Mouse (Mus musculus): ENCODE data around the gene 9130409I23Rik. TPM values are rescaled to one million over a fixed set of nuclear protein-coding genes. Genes with fewer than 3 reads are reported as not detected.
A peak's percentile ranks its signal among the peaks of the same experiment; 100 is the strongest.
"Not testable (repeated sequence)": the region's sequence is repeated elsewhere in the genome, so short reads cannot be mapped to it uniquely, and the experiment has no call there.

Gene 9130409I23Rik
- polyA plus RNA-seq, 1 experiment, result not detected

DNA sequence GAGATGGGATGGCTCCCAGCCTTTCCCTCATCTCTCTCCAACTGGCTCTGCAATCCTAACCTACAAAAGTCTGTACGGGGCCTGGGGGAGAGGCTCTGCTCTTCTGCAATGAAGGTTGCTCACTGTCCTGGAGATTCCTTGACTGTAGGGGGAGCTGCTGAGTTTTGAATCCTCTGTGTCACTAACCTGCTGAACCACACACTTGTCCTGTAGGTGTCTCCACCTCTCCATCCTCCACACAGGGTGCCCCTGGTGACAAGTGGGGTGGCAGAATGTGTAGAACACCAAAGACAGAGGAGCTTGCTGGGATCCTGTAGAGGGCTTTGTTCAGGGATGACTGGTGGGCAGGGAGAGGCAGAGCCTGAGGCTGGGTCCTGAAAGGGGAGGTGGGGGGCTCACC is 28.8 kb upstream of the 9130409I23Rik start:
- peak; percentile 26 to 77 for DNase-seq (ENCODE audit: extremely low spot score in 1 of 2, low spot score in 1 of 2)

DNA sequence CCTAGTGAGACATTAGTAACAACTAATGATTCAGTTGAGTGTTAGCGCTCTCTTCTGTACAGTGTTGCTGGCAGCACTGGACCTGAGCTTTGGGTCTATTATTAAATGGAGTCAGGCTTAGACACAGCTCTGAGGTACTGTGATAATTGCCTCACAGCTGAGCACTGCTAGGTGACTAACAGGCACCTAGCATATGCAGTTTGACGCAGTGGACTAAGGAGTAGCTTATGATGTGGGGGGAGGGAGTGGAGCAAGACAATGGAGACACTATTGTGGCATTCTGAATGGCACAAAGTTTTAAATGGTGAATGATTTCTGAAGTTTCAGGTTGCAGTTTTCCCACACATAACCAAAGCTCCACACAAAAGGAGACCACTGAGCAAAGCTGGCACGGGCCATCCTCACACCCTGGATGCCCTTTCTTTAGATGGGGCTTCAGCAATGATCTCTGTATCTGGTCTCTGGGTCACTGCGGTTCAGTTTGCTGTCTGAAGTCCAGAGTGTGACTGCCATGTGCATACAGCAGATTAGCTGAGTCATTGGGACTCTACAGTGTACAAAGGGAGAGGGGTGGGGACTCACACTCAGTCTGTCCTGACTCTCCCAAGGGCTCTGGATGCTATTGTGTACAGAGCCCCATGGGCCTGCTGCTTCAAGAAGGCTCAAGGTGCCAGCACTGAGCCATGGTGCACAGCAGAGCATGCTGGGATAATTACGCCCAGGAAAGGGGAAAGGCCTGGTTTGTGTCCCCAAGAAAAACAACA is 15.8 kb upstream of the 9130409I23Rik start:
- DNase-seq (ENCODE audit: extremely low spot score in 1 of 2, low spot score in 1 of 2), result not testable (repeated sequence)

DNA sequence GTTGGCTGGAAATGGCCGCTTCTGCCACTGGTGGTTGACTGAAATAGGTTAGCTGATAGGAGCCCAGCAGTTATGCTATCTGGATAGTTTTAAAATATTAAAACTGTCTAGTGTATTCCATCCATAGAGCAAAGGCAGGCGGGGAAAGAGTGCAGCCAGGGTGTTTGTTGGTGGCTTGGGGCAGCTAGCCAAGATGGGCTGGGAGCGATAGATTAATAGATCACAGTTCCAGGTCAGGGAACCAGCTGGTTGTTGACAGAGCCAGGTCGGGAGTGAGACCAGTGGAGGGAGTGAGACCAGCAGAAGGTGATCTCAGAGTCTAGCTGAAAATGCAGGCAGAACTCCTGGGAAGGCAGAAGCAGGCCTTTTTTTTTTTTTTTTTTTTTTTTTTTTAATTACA is 13.4 kb upstream of the 9130409I23Rik start:
- DNase-seq (ENCODE audit: extremely low spot score in 1 of 2, low spot score in 1 of 2), result no peak

DNA sequence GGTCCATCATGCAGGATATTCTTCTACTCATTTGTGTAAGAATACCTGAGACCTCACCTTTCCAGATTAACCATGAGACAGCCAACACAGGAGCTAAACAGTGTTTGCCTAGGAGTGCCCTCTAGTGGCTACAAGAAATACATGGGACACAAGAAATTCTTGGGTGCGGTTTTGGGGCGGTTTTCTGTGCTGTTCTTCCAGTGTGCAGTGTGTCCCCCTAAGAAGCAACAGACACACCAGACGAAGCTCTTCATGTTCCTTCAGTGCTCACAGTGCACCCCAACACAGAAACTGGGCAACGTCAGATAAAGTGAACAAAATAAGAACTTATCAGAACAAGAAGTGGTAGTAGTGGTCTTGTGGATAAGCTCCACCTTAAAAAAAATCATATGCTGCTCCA is 11.4 kb upstream of the 9130409I23Rik start:
- peak in 1 of 2 experiments; percentile 34 for DNase-seq (ENCODE audit: extremely low spot score in 1 of 2, low spot score in 1 of 2)

DNA sequence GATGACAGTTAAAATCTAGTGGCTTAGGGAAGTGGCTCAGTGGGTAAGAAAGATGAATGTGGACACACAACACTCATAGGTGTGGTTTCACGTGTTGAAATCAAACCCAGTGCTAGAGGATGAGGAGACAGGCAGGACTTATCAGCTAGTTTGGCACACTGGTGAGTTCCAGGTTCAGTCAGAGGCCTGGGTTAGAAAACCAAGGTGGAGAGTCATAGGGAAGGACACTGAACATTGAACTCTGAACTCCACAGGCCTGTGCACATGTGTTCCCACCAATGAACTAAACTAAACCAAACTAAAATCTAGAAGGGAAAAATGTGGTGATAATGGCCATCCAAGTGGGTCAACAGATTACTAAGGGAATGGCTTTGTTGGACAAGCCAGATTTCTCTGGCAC is 3.5 kb upstream of the 9130409I23Rik start:
- DNase-seq (ENCODE audit: extremely low spot score in 1 of 2, low spot score in 1 of 2), result no peak

DNA sequence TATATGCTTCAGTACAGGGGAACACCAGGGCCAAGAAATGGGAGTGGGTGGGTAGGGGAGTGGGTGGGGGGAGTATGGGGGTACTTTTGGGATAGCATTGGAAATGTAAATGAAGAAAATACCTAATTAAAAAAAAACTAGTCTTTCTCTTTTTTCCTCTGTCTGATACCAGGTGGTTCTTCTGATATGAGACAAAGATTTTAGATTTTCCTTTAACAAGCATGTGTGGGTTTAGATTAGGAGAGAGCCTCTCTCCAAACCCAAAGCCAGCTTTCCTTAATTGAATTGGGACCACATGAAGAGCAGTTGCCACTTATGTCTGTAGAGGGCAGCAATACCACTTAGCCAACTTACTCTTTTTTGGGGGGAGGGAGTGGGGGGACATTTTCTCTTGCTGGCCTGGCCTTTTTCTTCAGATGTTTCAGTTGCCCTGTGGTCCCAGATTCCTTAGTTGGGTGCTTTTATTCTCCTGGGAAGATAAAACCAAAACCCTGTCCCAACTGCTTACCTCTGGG is 1.7 kb upstream of the 9130409I23Rik start:
- DNase-seq (ENCODE audit: extremely low spot score in 1 of 2, low spot score in 1 of 2), result peak in 1 of 2 experiments; percentile 6

DNA sequence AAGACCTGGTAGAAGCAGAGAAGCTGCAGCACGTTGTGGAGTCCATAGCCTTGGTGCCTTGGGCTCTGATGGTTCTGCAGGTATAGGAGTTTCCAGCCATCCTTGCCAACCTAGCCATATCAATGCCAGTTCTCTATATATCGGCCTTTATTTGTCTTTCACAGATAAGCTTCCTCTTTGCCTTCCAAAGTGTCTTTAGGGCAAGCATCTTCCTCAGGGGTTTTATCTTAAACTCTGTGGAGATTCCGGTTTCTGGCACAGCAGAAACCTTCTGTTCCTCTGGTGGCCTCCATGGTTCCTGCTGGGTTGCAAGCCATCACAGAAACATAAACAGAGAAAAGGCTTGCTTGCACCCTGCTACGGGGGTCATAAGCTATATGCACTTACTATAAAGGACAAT is 1.9 kb downstream of the 9130409I23Rik start:
- no peak for DNase-seq (ENCODE audit: extremely low spot score in 1 of 2, low spot score in 1 of 2)

DNA sequence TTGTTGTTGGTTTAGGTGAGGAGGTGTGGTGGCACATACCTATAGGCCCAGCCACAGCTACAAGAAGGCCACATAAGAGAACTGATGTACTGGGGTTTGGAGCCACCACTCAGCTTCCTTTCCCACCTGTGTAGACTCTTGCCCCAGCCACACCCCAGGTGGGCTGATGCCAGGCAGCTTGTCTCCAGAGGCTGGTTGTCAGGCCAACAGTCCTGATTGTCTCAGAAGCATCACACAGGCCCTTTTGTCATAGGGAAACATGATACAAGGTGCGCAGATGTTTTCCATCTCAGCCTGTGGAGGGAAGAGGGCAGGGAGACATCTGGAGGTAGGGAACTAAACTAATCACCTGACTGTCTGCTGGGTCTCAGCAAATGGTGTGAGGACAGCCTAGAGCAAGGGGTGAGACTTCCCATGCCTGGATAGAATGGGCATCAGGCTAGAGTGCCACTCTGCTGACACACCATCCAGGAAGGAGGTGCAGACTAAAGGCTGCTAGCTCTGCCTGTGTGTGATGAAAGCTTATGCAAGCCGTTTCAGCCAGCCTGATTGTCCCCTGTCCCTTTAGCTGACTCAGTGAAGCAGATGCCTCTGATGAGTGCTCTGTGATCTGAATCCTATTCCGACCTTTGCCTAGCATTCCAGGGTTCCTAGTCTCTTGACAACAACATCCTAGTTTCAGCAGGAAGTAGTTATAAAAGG is 10.9 kb downstream of the 9130409I23Rik start:
- no peak for DNase-seq (ENCODE audit: extremely low spot score in 1 of 2, low spot score in 1 of 2)

DNA sequence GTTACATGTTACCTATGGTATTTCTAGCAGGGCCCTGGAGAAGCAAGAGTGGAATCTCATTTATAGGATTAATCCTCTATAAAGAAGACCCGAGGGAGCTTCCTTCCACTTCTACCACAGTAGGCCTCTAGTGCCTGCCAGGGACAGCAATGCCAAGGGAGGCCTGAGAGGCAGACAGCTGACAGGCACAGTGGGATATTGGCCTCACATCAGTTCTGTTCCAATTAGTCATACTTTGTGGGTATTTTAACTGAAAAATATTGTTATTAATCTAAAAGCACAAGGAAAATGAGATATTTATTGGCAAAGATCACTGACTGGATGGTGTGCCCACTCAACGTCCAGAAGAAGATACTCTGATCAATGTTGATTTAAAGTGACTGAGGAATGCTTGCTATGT is 13.0 kb downstream of the 9130409I23Rik start:
- no peak for DNase-seq (ENCODE audit: extremely low spot score in 1 of 2, low spot score in 1 of 2)

DNA sequence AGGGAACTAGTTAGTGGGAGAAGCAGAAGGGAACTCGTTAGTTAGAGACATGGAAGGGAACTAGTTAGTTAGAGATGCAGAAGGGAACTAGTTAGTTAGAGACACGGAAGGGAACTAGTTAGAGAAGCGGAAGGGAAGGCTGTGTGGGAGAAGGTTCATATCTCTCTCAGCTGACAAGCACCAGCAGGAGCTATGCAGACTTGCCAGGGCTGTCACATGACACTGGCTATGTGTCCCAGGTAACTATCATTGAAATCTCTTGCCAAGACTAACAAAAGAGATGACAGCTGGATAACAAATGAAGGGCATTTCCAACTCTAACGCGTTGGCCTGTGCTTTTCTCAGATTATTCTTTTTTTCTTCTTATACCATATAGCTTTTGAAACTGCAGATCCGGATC is 13.6 kb downstream of the 9130409I23Rik start:
- no peak for DNase-seq (ENCODE audit: extremely low spot score in 1 of 2, low spot score in 1 of 2)

DNA sequence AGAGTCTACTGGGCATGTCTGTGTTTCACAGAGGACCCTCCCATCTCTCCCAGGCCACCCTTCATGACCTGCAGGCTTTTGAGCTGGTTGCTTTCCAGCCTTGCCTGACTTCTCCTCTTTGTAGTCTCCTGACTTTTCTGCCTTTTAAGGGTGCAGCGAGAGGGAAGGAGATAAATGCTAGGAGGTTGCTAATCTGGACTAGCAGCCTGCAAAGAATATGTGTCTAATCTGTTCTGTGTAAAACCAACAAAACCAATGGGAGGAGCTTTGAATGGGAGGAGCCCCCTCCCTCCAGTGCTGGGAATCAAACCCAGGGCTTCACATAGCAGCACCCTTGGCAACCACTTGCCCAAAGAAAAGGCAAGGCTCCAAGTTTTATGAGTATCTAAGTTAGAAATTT is 17.3 kb downstream of the 9130409I23Rik start:
- DNase-seq (ENCODE audit: extremely low spot score in 1 of 2, low spot score in 1 of 2), result no peak

DNA sequence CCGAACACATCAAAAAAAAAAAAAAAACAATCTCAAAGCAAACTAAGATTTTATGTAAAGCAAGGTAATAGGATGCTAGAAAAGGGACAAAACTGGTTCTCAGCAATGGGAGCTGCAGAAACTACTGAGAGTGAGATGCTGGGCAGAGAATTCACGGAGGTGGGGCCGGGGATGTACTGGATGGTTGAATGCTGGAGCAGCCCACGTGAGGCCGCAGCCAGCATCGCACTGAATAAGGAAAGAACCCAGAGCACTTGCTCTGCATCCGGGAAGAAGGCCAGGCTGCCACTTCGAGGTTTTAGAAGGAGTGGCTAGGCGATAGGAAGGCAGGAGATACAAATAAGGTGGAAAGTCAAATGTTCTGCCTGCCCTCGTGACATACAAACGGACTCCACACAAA is 18.6 kb downstream of the 9130409I23Rik start:
- peak; percentile 8 to 40 for DNase-seq (ENCODE audit: extremely low spot score in 1 of 2, low spot score in 1 of 2)

DNA sequence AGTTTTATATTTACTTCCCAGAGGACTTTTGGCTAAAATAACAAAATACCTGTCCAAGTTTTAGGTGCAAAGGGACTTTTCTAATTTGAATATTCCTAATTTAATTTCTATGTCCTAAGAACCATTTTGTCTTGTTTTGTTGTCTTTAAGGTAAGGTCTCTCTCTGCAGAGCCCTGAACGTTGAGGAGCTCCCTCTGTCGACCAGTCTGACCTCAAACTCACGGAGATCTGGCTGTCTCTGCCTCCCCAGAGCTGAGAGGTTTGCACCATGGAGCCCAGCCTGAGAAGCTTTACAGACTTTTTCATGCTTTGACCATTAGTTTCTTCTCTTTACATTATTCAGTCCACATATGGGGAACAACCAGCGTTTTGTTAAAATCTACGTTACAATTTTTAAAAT is 22.0 kb downstream of the 9130409I23Rik start:
- no peak for DNase-seq (ENCODE audit: extremely low spot score in 1 of 2, low spot score in 1 of 2)

DNA sequence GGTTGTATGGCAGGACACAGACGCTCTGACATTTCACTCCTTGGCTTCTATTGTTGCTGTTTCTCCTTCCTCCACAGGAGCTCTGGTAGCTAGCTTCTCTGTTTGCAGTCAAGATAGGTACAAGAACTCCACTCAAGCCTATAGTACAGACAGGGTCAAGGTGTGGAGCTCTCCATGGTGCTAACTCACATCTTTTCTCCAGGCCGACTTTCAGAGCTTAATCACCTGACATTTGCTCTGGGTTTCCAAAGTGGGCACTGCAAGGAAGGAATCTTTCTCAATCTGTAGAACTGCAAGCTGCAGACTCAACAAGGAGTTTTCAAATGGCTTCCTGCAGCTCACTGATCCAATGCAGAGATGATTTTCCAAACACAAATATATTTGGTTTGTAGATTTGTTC is 33.0 kb downstream of the 9130409I23Rik start:
- DNase-seq (ENCODE audit: extremely low spot score in 1 of 2, low spot score in 1 of 2), result no peak

DNA sequence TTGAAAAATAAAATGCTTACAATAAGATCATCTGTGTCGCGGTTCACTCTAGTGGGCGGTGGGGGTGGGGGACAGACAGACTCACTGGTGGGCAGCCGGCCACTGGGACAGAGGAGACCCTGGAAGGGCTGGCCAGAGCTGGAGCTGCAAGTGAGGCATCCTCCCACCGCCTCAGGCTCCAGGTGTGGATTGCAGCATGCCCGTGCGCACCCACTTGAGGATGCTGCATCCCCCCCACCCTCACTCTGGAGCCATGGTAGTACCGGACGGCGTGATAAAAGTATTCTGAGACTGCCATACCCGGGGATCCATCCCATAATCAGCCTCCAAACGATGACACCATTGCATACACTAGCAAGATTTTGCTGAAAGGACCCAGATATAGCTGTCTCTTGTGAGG is 39.0 kb downstream of the 9130409I23Rik start:
- DNase-seq (ENCODE audit: extremely low spot score in 1 of 2, low spot score in 1 of 2), result no peak

Other genes starting within 250 kb of the 9130409I23Rik start
- gene H3f3a, start 237.3 kb upstream of the 9130409I23Rik start, polyA plus RNA-seq (2012; rRNA removed), result 502 and 559 TPM in 2 replicates
- 19.2 and 19.6 TPM in 2 replicates for gene Sde2, start 200.1 kb upstream of the 9130409I23Rik start, polyA plus RNA-seq (2012; rRNA removed)
- 0.69 and 1.8 TPM in 2 replicates for gene Lefty2, start 158.1 kb upstream of the 9130409I23Rik start, polyA plus RNA-seq (2012; rRNA removed)
- 35.6 and 39.2 TPM in 2 replicates for gene Pycr2, start 146.9 kb upstream of the 9130409I23Rik start, polyA plus RNA-seq (2012; rRNA removed)
- gene Lefty1, start 116.2 kb upstream of the 9130409I23Rik start, polyA plus RNA-seq (2012; rRNA removed), result 1.8 and 4.3 TPM in 2 replicates
- gene Tmem63a, start 108.9 kb upstream of the 9130409I23Rik start, polyA plus RNA-seq (2012; rRNA removed), result 29.6 and 30.2 TPM in 2 replicates
- gene Ephx1, start 30.3 kb upstream of the 9130409I23Rik start, polyA plus RNA-seq (2012; rRNA removed), result 29.8 and 34.6 TPM in 2 replicates
- gene Nvl, start 93.0 kb downstream of the 9130409I23Rik start, polyA plus RNA-seq (2012; rRNA removed), result 84.2 and 98.6 TPM in 2 replicates
- gene Cnih4, start 93.5 kb downstream of the 9130409I23Rik start, polyA plus RNA-seq (2012; rRNA removed), result 25.2 and 28.7 TPM in 2 replicates
- 53.0 and 56.8 TPM in 2 replicates for gene Wdr26, start 160.8 kb downstream of the 9130409I23Rik start, polyA plus RNA-seq (2012; rRNA removed)